Mouse (Mus musculus): ENCODE measurements around the gene Gm37240.

Gene Gm37240

DNA sequence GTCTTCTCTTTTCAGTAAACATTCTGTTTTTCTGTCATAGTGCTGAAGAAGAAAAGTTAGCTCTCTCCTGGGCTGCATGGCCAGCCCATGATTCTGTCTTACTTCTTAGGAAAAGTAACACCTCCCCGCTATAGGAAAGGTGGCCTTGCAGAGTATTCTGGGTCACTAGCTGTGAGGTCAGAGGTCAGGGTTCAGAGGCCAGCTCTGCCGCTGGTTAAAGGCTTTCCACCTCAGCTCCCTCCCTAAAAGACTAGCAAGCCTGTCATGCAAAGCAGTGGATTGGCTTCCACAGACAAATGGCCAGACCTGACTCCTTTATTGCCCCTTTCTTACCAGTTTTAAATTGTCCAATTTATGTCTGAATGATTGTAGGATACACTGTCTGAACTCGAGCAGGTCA, 23.3 kb downstream of the Gm37240 start:
- DNase-seq, result no peak

DNA sequence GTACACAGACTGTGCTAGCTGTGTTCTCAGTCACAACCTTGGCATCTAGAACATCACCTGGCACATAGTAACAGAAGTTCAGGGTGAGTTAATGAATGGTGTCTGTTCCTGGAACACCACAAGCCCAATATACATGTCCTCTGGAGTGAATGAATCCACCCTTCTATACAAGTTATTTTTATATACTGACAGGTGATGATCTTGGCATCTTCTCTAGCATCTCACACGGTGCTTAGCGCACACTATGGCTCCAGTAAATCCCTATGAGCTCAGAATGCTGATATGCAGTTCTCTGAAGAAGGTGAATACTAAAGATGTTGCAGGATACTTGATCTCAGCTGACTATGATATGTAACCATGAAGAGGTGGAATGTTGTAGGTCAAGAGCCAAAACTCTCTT, 24.4 kb downstream of the Gm37240 start:
- DNase-seq, result no peak

- DNase-seq, result no peak
These were observed 26.3 kb downstream of the Gm37240 start for GRCm38 (mm10) chr3:85860996-85861395.

DNA sequence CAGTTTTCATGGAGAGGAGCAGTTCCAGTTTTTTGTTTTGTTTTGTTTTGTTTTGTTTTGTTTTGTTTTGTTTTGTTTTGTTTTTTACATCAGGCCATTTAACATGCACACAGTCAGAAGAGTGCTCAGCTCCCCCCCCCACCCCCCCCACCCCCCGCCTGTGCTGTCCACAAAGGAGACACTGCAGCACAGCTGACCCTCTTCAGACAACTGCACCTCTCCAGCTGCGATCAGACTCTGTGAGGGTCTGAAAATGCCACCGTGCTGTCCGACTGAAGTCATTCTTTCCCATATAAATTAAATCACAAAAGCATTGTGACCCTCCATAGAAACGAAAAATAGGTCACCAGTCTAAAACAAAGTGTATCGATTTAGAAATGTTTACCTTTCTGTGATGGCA, 28.0 kb downstream of the Gm37240 start:
- DNase-seq, result no peak

DNA sequence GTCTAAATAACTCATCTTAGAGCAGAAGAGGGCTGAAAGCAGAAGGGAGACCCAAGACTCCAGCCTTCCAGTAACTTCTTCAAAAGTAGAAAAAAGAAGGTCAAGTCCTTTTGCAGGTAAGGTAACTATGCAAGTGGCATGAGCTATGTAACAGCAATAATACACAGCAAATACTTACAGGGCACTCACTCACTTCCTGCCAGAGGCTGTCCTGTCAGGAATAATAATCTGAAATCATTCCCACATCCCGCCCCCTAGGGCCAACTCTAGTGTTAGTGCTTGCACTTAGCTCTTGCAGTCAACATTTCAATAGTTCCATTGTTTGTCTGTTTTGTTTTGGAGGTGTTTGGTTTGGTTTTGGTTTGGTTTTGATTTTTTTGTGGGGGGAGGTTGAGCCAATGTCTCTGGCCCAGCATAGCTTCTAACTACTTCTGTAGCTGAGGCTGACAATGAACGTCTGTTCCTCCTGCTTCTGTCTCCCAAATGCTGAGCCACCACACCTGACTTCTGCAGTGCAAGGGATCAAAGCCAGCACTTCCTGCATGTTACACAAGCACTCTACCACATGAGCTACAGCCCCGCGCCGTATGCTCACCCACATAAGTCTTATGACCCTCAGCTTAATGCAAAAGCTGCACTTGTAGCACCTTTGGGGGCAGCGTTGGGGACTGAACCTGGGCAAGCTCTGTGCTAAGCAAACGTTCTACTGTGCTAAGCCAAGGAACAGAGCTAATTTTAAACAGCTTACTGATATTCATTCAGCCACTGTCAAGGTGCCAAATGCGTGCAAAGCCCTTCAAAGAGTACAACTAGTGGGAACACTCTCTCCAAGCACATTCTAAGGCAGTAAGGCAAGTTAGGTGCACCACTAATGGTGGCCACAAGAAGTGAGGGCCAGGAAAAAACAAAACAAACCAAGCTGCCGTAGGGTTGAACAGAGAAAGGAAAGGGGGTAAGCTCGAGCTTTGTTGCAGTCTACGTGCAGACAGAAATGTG, 28.9 kb downstream of the Gm37240 start:
- DNase-seq, result no peak

GRCm38 (mm10) chr3:85857083-85857482, 30.2 kb downstream of the Gm37240 start:
- DNase-seq, result no peak

DNA sequence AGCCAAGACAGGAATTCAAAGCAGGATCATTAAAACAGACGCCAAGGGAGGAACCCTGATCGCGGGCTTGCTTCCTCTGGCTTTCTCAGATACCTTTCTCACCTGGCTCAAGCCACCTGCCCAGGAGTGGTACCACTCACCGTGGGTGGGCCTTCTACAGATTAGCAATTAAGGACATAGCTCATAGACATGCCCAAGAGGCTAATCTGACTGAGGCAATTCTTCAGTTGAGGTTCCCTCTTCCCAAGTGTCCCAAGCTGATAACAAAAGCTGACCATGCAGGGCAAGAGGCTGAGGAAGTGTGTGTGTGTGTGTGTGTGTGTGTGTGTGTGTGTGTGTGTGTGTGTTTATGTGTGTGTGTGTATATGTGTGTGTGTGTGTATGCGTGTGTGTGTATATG, 31.4 kb downstream of the Gm37240 start:
- no peak for DNase-seq

- no peak for DNase-seq
These were observed 32.3 kb downstream of the Gm37240 start for GRCm38 (mm10) chr3:85855043-85855442.

- no peak for DNase-seq
These were observed 33.2 kb downstream of the Gm37240 start for GRCm38 (mm10) chr3:85854143-85854542.

DNA sequence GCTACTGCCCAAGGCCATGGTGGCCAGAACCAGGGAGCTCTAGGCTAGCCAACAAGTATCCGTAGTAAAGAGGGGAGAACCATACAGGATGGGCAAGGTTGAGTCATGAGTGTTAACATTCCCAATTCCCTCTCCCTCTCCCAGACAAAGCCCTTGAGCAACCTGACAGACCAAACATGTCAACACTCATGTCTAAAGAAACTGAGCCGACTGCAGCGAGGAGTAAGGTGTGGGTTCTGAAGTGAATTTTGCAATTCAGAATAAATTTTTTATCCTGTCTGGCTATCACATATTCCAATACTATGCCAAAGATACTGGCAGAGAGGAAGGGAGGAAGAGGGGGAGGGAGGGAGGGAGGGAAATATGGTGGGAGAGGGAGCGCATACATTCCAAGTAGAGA, 33.6 kb downstream of the Gm37240 start:
- DNase-seq, result no peak

- DNase-seq, result no peak
These were observed 37.2 kb downstream of the Gm37240 start for GRCm38 (mm10) chr3:85850079-85850478.

- no peak for DNase-seq
These were observed 41.0 kb downstream of the Gm37240 start for GRCm38 (mm10) chr3:85846316-85846715.

DNA sequence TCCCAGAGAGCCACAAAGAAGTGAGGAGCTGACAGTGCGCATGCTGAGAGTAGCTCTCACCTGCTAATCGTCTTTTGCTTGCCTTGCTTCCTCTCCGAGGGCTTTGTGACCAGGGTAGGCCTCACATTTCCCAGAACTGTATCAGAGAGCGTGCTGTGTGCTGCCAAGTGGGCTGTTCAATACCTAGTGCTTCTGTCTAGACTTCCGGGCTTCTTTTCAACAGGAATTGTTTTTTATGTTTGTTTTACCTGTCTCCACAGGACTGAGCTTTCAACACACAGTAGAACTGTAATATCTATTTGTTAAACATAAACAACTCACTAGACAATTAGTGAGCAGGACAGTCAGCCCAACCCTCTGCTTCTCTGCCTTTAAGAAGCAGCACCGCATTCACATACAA, 42.0 kb downstream of the Gm37240 start:
- no peak for DNase-seq

GRCm38 (mm10) chr3:85842881-85843218, 44.5 kb downstream of the Gm37240 start:
- no peak for DNase-seq

DNA sequence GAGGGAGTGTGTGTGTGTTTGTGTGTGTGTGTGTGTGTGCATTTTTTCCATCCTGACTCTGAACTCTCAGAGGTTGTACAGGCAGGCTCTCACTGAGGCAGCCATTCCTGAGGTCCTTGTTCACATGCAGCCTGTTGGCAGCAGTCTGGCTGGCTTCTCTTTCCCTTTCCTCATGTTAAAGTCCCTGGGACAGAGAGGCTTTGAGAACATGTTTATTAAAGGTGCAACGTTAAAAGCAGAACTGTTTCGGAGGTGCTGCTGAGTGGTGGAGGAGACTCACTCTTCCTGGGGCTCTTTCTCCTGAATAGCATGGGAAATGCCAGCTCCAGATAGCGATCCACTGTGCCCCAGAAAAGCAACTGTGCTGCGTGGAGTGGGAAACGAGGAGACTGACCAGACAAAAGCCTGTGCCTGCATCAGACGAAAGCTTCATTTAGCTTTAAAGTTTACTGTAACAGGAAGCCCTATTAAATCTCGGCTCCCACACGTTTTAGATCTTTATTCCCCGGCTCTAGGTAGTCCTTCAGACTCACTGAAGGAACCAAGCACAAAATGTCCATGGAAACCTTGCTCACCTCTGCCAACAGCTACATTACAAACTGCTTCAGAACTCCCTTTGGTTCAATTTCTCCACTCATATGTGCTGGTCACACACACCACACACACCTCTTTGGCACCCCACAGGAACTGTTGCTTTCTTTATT, 45.0 kb downstream of the Gm37240 start:
- no peak for DNase-seq

GRCm38 (mm10) chr3:85841454-85842176, 45.7 kb downstream of the Gm37240 start:
- DNase-seq, result no peak

GRCm38 (mm10) chr3:85833627-85834026, 53.7 kb downstream of the Gm37240 start:
- no peak for DNase-seq

DNA sequence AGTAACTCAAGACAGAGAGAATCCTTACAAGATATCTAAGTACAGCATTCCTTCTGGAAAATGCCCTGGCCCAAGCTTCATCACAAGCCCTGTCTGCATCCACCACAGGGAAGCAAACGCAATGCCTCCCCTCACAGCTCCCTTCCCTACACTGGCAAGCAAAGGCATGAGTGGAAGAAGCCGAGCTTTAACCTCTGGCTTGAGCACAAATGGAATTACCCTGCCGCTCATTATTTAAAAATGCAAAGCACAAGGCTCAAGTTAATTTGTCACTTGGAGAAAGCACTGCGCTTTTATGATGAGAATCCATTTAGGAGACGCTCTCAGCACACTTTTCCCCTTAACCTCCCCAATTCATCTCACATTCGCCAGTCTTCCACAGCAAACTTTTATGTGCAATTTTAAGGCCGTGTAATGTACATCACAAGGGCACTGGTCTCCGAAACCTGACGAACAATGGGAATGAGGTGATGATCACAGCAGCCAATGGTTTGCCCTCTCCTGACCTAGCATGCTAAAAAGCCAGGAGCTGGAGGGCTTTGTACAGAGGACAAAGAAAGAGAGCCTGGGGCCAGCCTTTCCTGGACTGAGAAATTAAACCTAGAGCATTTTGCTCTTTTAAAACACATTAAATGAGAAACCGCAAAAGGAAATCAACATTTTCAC, 54.7 kb downstream of the Gm37240 start:
- DNase-seq, result no peak

DNA sequence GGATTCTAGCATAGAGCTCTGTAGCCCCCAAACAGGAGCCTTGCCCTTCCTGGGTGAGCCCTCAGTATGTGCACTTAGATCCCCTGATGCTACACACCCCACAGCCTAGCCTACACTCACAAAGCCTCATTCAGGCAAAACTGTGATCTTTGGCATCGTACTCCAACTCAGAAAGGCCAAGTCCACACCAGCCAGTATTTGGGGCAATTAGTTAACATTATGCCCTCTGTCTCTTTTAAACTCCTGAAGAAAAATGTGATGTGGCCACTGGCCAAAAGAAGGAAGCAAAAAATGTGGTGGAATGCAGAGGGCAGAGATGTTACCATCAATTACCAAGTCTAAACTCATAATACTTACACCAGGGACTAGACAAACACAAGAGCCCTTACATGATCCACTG, 55.5 kb downstream of the Gm37240 start:
- DNase-seq, result no peak

GRCm38 (mm10) chr3:85829047-85829446, 58.3 kb downstream of the Gm37240 start:
- DNase-seq, result no peak

- DNase-seq, result no peak
These were observed 59.5 kb downstream of the Gm37240 start for GRCm38 (mm10) chr3:85827815-85828214.

GRCm38 (mm10) chr3:85827283-85827682, 60.0 kb downstream of the Gm37240 start:
- no peak for DNase-seq

Data from thymus, postnatal 25 days (tissue).